Mouse (Mus musculus) heart, embryonic 15.5 days (tissue): ENCODE measurements around the gene Acyp2. TPM values are rescaled to one million over a fixed set of nuclear protein-coding genes. Genes with fewer than 3 reads are reported as not detected.

Source experiments
- ATAC-seq: fragments of 200-750 bp; cut with Nextera tagmentation; replicated peaks from 2 replicates; pipeline ENCODE4 v1.8.0; 2017; ENCODE audit warnings: low read depth, moderate TSS enrichment; ENCODE audit not compliant: insufficient number of reproducible peaks, insufficient read depth, low FRiP score
- H3K27ac ChIP-seq: fragments of 300-500 bp; sonication (generic); 2 replicates; pipeline ENCODE4 v1.5.1; 2015; ENCODE audit warnings: mild to moderate bottlenecking, inconsistent platforms
- H3K27me3 ChIP-seq: fragments of 300-500 bp; sonication (generic); 2 replicates; pipeline ENCODE4 v1.6.1; 2015; ENCODE audit warnings: inconsistent platforms
- H3K36me3 ChIP-seq: fragments of 300-500 bp; sonication (generic); 2 replicates; pipeline ENCODE4 v1.6.1; 2015; ENCODE audit warnings: mild to moderate bottlenecking, inconsistent platforms
- H3K4me1 ChIP-seq: fragments of 300-500 bp; sonication (generic); replicated peaks from 2 replicates; pipeline ENCODE4 v1.6.1; 2015; ENCODE audit warnings: inconsistent platforms
- H3K4me2 ChIP-seq: fragments of 300-500 bp; sonication (generic); 2 replicates; pipeline ENCODE4 v1.6.1; 2015; ENCODE audit warnings: inconsistent platforms, mild to moderate bottlenecking, moderate library complexity
- H3K4me3 ChIP-seq: fragments of 300-500 bp; sonication (generic); 2 replicates; pipeline ENCODE4 v1.5.1; 2015; ENCODE audit warnings: mild to moderate bottlenecking, inconsistent platforms
- H3K9ac ChIP-seq: fragments of 300-500 bp; sonication (generic); 2 replicates; pipeline ENCODE4 v1.6.1; 2015; ENCODE audit warnings: mild to moderate bottlenecking, inconsistent platforms
- H3K9me3 ChIP-seq: fragments of 300-500 bp; sonication (generic); replicated peaks from 2 replicates; pipeline ENCODE4 v1.6.1; 2016; ENCODE audit warnings: inconsistent platforms
- WGBS: fragments of 180-500 bp; shearing (Covaris S2); methylation state at CpG from one replicate; pipeline ENCODE4 v1.1.7; 2015; ENCODE audit warnings: mixed read lengths; 5-methylcytosine and 5-hydroxymethylcytosine counted together
- polyA plus RNA-seq: library from polyadenylated mRNA; unstranded; fragments of >200 nt; fragmentation: Nextera tagmentation; extraction: Ambion mirVana; gene quantifications from 2 replicates; pipeline ENCODE4 v1.2.1, GENCODE M21; 2015

The Acyp2 gene
- polyA plus RNA-seq, 1 experiment from 2014 or later, result 45.3 TPM

DNA sequence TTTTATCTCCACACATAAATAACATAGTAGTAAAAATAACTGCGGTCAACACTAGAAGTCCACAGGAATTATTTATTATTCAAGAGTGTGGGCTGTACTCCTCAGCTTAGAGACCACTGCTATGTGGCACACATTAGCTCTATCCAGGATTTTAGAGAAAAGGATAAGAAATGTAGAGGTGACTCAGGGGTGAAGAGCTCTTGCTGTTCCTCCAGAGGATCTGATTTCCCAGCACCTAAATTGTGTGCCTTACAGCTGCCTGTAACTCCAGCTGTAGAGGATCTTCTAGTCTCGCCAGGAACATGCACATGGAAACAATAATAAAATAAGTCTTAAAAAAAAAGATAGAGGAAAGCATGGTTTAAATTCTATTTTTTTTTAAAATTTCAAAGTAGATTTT lies 70.5 kb downstream of the Acyp2 start:
- H3K27ac ChIP-seq, result no peak overlapping the region
- H3K27me3 ChIP-seq, result no peaks in the 10 kb centered on the region
- H3K4me2 ChIP-seq, result no peak overlapping the region
- no peaks in the 10 kb centered on the region for H3K4me1 ChIP-seq
- 0 out of 2 replicates have a peak, but pooled peaks cover 6% of the 10 kb centered on the region for H3K9me3 ChIP-seq
- ATAC-seq, result no peak
- 70% methylated on average over 2 of the region's 2 CpGs for WGBS
- H3K36me3 ChIP-seq, result no peaks in the 10 kb centered on the region; the same call in 1 of the 2 replicates
- H3K4me3 ChIP-seq, result no peak overlapping the region
- no peak overlapping the region for H3K9ac ChIP-seq

- H3K27me3 ChIP-seq, result no peaks in the 10 kb centered on the region
- H3K9me3 ChIP-seq, result no peaks in the 10 kb centered on the region
- no peak overlapping the region for H3K27ac ChIP-seq
- no peak overlapping the region for H3K9ac ChIP-seq
- no peak overlapping the region for H3K4me2 ChIP-seq
- no peak for ATAC-seq
- H3K4me3 ChIP-seq, result no peak overlapping the region
- no peaks in the 10 kb centered on the region for H3K4me1 ChIP-seq
- no peaks in the 10 kb centered on the region for H3K36me3 ChIP-seq
- WGBS, result 78% methylated on average over 15 of the region's 15 CpGs
Observed at GRCm38 (mm10) chr11:30572790-30573395, 76.5 kb downstream of the Acyp2 start.

DNA sequence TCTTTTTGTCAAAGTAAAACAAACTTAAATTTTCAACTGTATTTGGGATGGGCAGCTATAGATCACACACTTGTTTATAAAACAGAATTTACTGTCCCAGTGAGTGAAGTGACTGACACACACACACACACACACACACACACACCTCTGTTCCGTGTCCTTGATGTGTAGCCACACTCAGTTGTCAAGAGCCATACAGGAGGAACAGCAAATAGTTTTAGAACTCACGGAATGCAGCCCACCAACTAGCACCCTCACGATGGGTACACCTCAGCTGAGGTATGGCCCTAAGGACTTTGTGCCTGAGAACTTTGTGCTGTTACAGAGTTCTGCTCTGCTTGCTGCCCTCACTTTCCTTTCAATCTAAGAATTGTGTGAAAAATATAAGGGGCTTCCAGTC lies 78.8 kb downstream of the Acyp2 start:
- Histone ChIP-seq H3K27ac (no peak overlapping the region), H3K9me3 (no peaks in the 10 kb centered on the region), H3K27me3 (no peaks in the 10 kb centered on the region), H3K4me3 (no peak overlapping the region), H3K9ac (no peak overlapping the region), H3K36me3 (no peaks in the 10 kb centered on the region), H3K4me2 (no peak overlapping the region), H3K4me1 (no peaks in the 10 kb centered on the region)
- no peak for ATAC-seq
- 86% methylated on average over 3 of the region's 3 CpGs for WGBS

- whole genome bisulfite sequencing, result 79% methylated on average over 1 of the region's 1 CpGs
- no peaks in the 10 kb centered on the region for H3K27me3 ChIP-seq
- no peaks in the 10 kb centered on the region for H3K4me1 ChIP-seq
- no peak overlapping the region for H3K9ac ChIP-seq
- no peak for ATAC-seq
- no peaks in the 10 kb centered on the region for H3K9me3 ChIP-seq
- no peak overlapping the region for H3K4me3 ChIP-seq
- no peak overlapping the region for H3K4me2 ChIP-seq
- H3K27ac ChIP-seq, result no peak overlapping the region
- H3K36me3 ChIP-seq, result no peaks in the 10 kb centered on the region
Observed at GRCm38 (mm10) chr11:30560215-30560614, 89.2 kb downstream of the Acyp2 start.

DNA sequence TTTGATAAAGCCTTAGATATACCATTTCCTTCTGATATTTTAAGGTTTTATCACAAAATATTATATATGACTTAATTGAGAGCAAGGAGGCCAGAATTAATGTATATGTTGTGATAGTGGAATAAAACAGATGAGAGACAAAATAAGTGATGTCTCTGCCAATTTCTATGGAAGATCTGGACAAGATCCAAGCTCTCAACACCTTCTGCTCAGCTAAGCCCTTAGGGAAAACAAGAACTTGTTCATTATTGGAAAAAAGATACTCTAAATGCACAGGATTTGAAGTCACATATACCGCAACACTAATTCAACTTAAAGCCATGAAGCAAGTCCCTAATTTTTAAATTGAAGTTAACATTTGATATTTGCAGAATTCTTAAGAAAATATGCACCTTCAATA lies 96.0 kb downstream of the Acyp2 start:
- peaks cover 3% of the 10 kb centered on the region; the same call in 1 of the 2 replicates for H3K4me1 ChIP-seq
- ATAC-seq, result no peak
- no peak overlapping the region for H3K27ac ChIP-seq
- no peak overlapping the region for H3K4me2 ChIP-seq
- no peak overlapping the region for H3K4me3 ChIP-seq
- no peak overlapping the region for H3K9ac ChIP-seq
- H3K36me3 ChIP-seq, result no peaks in the 10 kb centered on the region
- WGBS, result 91% methylated on average over 1 of the region's 1 CpGs
- H3K9me3 ChIP-seq, result no peaks in the 10 kb centered on the region
- H3K27me3 ChIP-seq, result no peaks in the 10 kb centered on the region

DNA sequence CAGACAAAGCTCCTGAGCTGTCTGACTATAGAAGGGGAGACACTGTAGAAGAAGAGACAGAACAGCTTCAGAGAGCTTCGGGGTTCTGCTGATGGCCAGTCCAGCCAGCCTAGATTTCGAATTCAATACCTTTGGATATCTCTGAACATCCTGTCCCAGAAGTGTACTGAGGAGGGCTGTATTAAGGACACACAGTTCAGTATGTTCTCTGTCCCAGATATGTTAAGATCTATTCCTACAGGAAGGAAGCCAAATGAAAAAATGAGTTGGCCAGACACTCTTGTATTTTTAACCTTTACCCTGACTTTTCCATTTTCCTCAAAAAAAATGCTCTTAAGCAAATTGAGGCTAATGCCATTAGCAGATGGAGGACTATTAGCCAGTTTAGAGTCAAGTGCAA lies 132.3 kb downstream of the Acyp2 start:
- no peak overlapping the region for H3K4me2 ChIP-seq
- H3K27ac ChIP-seq, result no peak overlapping the region
- H3K9ac ChIP-seq, result no peak overlapping the region
- H3K27me3 ChIP-seq, result no peaks in the 10 kb centered on the region
- no peak for ATAC-seq
- no peaks in the 10 kb centered on the region for H3K4me1 ChIP-seq
- H3K4me3 ChIP-seq, result no peak overlapping the region
- no peaks in the 10 kb centered on the region for H3K9me3 ChIP-seq
- H3K36me3 ChIP-seq, result no peaks in the 10 kb centered on the region
- 70% methylated on average over 2 of the region's 2 CpGs for WGBS

DNA sequence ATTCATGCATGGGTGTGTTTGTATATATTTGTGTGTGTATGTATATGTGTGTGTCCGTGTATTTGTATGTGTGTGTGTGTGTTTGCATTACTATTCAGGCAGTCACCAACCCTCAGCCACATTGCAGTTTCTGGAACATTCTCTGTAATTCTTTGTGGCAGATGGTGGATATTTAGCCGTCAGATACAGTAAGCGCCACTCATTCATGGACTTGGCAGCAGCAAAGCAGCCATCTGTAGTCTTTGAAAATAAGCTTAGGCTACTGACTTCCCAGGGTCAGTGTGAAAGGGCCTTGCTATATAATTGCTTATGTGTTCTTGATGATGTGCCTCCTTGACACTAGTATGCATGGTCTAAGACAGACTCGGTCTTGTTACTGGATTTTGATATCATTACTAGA lies 141.2 kb downstream of the Acyp2 start:
- no peaks in the 10 kb centered on the region for H3K4me1 ChIP-seq
- no peak overlapping the region for H3K27ac ChIP-seq
- H3K4me3 ChIP-seq, result no peak overlapping the region
- no peaks in the 10 kb centered on the region for H3K9me3 ChIP-seq
- 84% methylated on average over 4 of the region's 4 CpGs for WGBS
- no peak overlapping the region for H3K4me2 ChIP-seq
- H3K9ac ChIP-seq, result no peak overlapping the region
- no peak for ATAC-seq
- H3K27me3 ChIP-seq, result no peaks in the 10 kb centered on the region
- no peaks in the 10 kb centered on the region for H3K36me3 ChIP-seq

DNA sequence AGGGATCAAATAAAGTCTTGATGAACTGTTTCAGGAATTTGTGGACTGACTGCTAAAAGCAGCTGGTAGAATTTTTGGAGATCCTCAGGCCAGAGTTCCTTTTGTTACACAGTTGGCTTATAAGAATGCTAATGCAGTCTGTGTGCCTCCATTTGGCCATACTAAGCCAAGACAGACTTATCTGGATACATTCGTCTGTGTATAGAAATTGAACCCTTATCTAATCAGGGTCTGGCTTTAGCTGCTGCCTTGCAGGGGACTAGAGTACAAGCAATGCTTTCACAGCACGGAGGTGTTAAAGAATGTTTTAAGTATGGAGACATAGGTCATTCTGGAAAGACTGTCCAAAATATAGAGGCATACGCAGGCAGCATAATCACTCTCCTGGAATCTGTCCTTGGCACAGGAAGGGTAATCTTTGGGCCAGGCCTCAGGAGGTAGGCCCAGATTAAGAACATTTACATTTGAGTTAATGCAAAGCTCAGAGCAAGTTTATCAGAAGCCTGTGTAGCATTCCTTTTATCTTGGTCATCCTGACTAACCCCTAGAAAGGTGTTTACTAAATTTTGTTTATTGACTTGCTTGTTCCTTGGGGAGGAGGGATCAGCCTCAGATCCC lies 150.5 kb downstream of the Acyp2 start:
- H3K27ac ChIP-seq, result peak overlapping the region; percentile 60
- ATAC-seq, result peak; percentile 66; the same call in 1 of the 2 replicates

DNA sequence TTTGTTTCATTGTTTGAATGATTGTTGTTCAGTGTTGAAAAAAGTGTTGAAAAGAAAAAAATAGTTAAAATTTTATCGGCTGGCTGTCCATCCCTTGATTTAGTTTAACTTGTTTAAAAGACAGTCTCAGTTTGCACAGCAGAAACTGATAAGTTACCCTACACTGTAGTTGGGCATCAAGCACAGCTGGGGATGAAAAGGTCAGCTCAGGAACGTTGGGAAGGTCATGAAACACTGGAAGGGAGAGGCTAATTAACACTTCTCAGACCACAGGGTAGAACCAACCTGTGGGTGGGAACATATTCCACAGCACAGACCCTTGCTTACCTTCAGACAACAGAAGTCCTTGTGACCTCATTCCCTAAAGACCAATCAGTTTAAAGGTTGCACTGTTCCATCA lies 152.2 kb downstream of the Acyp2 start:
- Histone ChIP-seq H3K4me2 (no peak overlapping the region), H3K27ac (no peak overlapping the region), H3K4me3 (no peak overlapping the region), H3K4me1 (no peaks in the 10 kb centered on the region), H3K9me3 (0 out of 2 replicates have a peak, but pooled peaks cover 12% of the 10 kb centered on the region), H3K27me3 (no peaks in the 10 kb centered on the region), H3K9ac (no peak overlapping the region), H3K36me3 (no peaks in the 10 kb centered on the region)
- WGBS, result 68% methylated on average over 2 of the region's 2 CpGs
- ATAC-seq, result no peak

More for the DNA sequence above, 150.5 kb downstream of the Acyp2 start:
- Histone ChIP-seq H3K4me2 (no peak overlapping the region), H3K27me3 (no peaks in the 10 kb centered on the region), H3K9me3 (0 out of 2 replicates have a peak, but pooled peaks cover 12% of the 10 kb centered on the region), H3K4me1 (no peaks in the 10 kb centered on the region), H3K9ac (no peak overlapping the region), H3K36me3 (no peaks in the 10 kb centered on the region), H3K4me3 (no peak overlapping the region)
- WGBS, result 18% methylated on average over 3 of the region's 3 CpGs

GRCm38 (mm10) chr11:30491515-30492260 lies 157.7 kb downstream of the Acyp2 start:
- no peak for ATAC-seq
- H3K9me3 ChIP-seq, result 0 out of 2 replicates have a peak, but pooled peaks cover 6% of the 10 kb centered on the region
- H3K4me1 ChIP-seq, result no peaks in the 10 kb centered on the region
- no peaks in the 10 kb centered on the region for H3K36me3 ChIP-seq
- H3K4me3 ChIP-seq, result no peak overlapping the region
- H3K27ac ChIP-seq, result no peak overlapping the region
- H3K27me3 ChIP-seq, result no peaks in the 10 kb centered on the region
- H3K9ac ChIP-seq, result no peak overlapping the region
- no peak overlapping the region for H3K4me2 ChIP-seq

DNA sequence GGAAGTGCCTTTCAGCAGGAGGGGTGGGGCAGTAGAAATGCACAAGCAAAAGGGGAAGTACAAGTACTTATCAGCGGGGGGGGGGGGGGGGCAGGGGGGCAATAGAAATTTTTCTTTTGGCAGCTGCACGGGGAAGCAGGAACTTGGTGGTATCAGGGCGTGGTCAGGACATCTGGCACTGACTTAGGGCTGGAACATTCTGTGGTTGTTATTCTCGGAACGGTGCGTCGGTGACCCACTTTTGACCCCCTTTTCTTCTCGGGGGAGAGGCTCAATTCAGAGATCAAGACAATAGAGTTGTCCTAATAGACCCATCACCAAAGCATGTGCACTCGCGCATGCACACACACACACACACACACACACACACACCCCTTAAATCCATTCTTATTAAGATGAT lies 161.2 kb downstream of the Acyp2 start:
- Histone ChIP-seq H3K9ac (no peak overlapping the region), H3K4me1 (no peaks in the 10 kb centered on the region), H3K4me2 (no peak overlapping the region), H3K27me3 (no peaks in the 10 kb centered on the region), H3K4me3 (no peak overlapping the region), H3K27ac (no peak overlapping the region), H3K36me3 (no peaks in the 10 kb centered on the region), H3K9me3 (no peaks in the 10 kb centered on the region)
- ATAC-seq, result no peak
- WGBS, result 70% methylated on average over 10 of the region's 10 CpGs
